Mouse (Mus musculus) bone marrow, adult 2 months (tissue): ENCODE measurements around the gene Slc9a2.

Source experiments
- CTCF ChIP-seq: fragments of 200-500 bp; IDR thresholded peaks from 2 replicates; pipeline ENCODE4 v1.5.1; 2011; ENCODE audit warnings: low read length, control low read depth; ENCODE audit not compliant: control insufficient read depth, insufficient read depth
- POLR2A ChIP-seq: fragments of 200-500 bp; IDR thresholded peaks from 2 replicates; pipeline ENCODE4 v1.6.1; 2011; ENCODE audit warnings: low read depth, mild to moderate bottlenecking, control low read depth, low read length, borderline replicate concordance; ENCODE audit not compliant: control insufficient read depth

DNA sequence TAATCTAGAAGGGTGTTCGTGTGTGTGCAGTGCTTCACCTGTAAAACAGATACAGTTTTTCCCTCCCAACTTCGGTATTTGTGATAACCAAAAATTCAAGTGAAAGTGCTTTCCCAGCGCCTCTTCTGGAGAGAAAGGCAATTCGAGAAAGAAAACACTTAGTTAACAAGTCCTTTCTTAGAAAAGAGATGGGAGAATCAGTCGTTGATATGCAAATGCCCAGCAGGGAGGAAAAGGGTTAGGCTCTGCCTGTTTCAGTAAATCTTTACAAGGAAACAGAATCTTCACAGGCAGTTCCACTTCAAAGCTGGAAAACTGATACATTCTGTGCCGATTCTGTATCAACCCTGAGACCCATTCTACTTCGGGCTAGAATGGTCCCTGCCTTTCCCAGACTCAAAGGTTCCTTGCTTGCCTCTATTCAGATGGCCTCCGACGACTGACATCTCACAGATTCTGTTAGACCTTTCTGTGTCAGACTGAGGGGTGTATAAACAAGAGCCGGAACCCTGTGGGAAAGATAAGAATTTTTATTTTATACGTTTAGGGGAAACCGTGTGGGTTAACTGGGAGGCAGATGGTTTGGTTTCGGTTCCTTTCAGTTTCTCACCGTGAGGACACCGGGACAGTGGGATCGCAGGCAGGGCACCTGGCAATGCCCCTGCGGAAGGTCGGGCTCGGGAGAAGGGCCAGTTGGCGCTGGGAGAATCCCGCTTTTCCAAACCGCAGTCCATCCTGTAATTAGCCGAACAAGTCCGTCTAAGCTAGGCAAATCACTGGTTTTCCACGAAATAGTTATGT, at the start of gene Slc9a2:
- TF ChIP-seq POLR2A, result no peak
- TF ChIP-seq CTCF, result no peak
